11 mouse cellular contexts compared by ENCODE assay signal in the genomic region with DNA sequence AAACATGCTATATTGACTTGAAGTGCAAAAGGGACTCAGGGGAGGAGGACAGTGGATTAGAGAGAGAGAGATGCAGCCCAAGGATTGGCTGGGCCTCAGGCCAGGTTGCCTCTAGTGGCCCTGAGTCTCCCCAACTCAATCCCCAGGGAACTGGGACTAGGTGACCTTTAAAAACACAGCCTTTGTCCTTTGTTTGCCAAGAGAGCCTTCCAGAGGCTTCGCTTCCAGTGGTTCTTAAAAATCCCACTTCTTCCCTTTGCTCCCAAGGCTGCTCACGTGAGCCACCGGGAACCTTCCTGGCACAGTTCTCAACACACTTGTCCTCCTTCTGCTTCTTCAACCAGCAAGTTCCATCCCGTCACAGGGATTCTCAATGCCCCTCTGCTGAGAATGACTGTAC.
DNase-seq lines count a peak whose midpoint lies in the region; ATAC-seq and TF ChIP-seq lines count a peak whose summit lies in the region.
"Had no signal": no experiment of that assay in that cellular context is flagged by ENCODE, and none has a peak within 500 bp of the region (broad histone marks: within the 10 kb centered on the region; RNA-seq: fewer than 3 reads in every experiment).

No protein-coding gene starts in this region.

- H3K4me3 ChIP-seq in gastrocnemius, adult 2 months: no peak overlapping the region
- no peak overlapping the region for H3K4me3 ChIP-seq in liver, embryonic 13.5 days (replicated peaks)
- no peak overlapping the region for H3K4me3 ChIP-seq in liver, embryonic 11.5 days (ENCODE audit: low read depth, low read length)
- H3K4me3 ChIP-seq in limb, embryonic 10.5 days: no peak overlapping the region
- H3K4me3 ChIP-seq: embryonic facial prominence, embryonic 12.5 days had no signal

- TF ChIP-seq CTCF in gastrocnemius, adult 2 months (IDR thresholded peaks at IDR 0.05): no peak

- H3K27me3 ChIP-seq in liver, embryonic 13.5 days: no peaks in the 10 kb centered on the region
- H3K27me3 ChIP-seq in liver, embryonic 11.5 days (replicated peaks; ENCODE audit: control insufficient read depth, insufficient read depth, low read length): no peaks in the 10 kb centered on the region
- H3K27me3 ChIP-seq in limb, embryonic 10.5 days (ENCODE audit: low read depth, poor library complexity, severe bottlenecking): no peaks in the 10 kb centered on the region
- H3K27me3 ChIP-seq: embryonic facial prominence, embryonic 12.5 days had no signal

- H3K27ac ChIP-seq in gastrocnemius, adult 2 months: peak overlapping the region; percentile 78
- H3K27ac ChIP-seq in liver, embryonic 13.5 days: peak overlapping the region; percentile 39
- no peak overlapping the region for H3K27ac ChIP-seq in liver, embryonic 11.5 days (ENCODE audit: low read depth, low read length)
- H3K27ac ChIP-seq in limb, embryonic 10.5 days: peak overlapping the region; percentile 33; the same call in 1 of the 2 replicates

- 85% methylated on average over 4 of the region's 4 CpGs for WGBS in liver, embryonic 13.5 days (ENCODE audit: insufficient replicate concordance)
- 95% methylated on average over 4 of the region's 4 CpGs for WGBS in liver, embryonic 11.5 days
- 88% methylated on average over 4 of the region's 4 CpGs for WGBS in limb, embryonic 10.5 days

- H3K9ac ChIP-seq in liver, embryonic 13.5 days: no peak overlapping the region
- no peak overlapping the region for H3K9ac ChIP-seq in liver, embryonic 11.5 days (ENCODE audit: low read depth, low read length)
- H3K9ac ChIP-seq: embryonic facial prominence, embryonic 12.5 days had no signal

- no peak overlapping the region for H3K4me2 ChIP-seq in liver, embryonic 13.5 days
- H3K4me2 ChIP-seq in liver, embryonic 11.5 days: no peak overlapping the region
- H3K4me2 ChIP-seq: embryonic facial prominence, embryonic 12.5 days had no signal

- no peaks in the 10 kb centered on the region for H3K36me3 ChIP-seq in liver, embryonic 13.5 days
- no peaks in the 10 kb centered on the region for H3K36me3 ChIP-seq in liver, embryonic 11.5 days (ENCODE audit: control insufficient read depth, insufficient read depth, low read length)
- peaks cover 14% of the 10 kb centered on the region for H3K36me3 ChIP-seq in limb, embryonic 10.5 days
- H3K36me3 ChIP-seq: embryonic facial prominence, embryonic 12.5 days had no signal

- no peaks in the 10 kb centered on the region for H3K9me3 ChIP-seq in liver, embryonic 13.5 days (replicated peaks)
- H3K9me3 ChIP-seq in liver, embryonic 11.5 days (ENCODE audit: control insufficient read depth, low read length): no peaks in the 10 kb centered on the region
- no peaks in the 10 kb centered on the region for H3K9me3 ChIP-seq in limb, embryonic 10.5 days (replicated peaks)
- H3K9me3 ChIP-seq: embryonic facial prominence, embryonic 12.5 days had no signal

- no peak for DNase-seq in gastrocnemius, adult 2 months
- DNase-seq in gastrocnemius, postnatal 14 days: no peak
- no peak for DNase-seq in liver, embryonic 13.5 days
- no peak for DNase-seq in liver, embryonic 11.5 days (ENCODE audit: low spot score)
- peak; percentile 35 for DNase-seq in adrenal gland, postnatal 25 days
- DNase-seq in limb, embryonic 10.5 days (ENCODE audit: low spot score): no peak
- no peak for DNase-seq in left cerebral cortex, adult 18-20 months (ENCODE audit: low spot score in 2 of 2)
- DNase-seq in thymus, postnatal 10 days (ENCODE audit: low spot score in 2 of 2): no peak
- DNase-seq: left cerebral cortex, postnatal 4 days had no signal

- intact Hi-C loops in gastrocnemius, adult 2 months (cut with DNase I): loop anchor here (5.0 kb wide), 2 partner anchors 64 to 244 kb away; no protein-coding TSS in a partner anchor
- intact Hi-C loops in gastrocnemius, postnatal 14 days (cut with DNase I; ENCODE audit: low total_unique reads): no loop called here

- peaks cover 74% of the 10 kb centered on the region for H3K4me1 ChIP-seq in liver, embryonic 13.5 days (replicated peaks)
- peaks cover 59% of the 10 kb centered on the region for H3K4me1 ChIP-seq in liver, embryonic 11.5 days (replicated peaks; ENCODE audit: control insufficient read depth, insufficient read depth, low read length)
- peaks cover 91% of the 10 kb centered on the region for H3K4me1 ChIP-seq in limb, embryonic 10.5 days

- no peak for ATAC-seq in liver, embryonic 13.5 days (ENCODE audit: low read depth)
- ATAC-seq in liver, embryonic 11.5 days (replicated peaks; ENCODE audit: low FRiP score): no peak
- ATAC-seq: intestine, postnatal 0 days had no signal
